13 mouse cellular contexts compared by ENCODE assay signal in the genomic region with DNA sequence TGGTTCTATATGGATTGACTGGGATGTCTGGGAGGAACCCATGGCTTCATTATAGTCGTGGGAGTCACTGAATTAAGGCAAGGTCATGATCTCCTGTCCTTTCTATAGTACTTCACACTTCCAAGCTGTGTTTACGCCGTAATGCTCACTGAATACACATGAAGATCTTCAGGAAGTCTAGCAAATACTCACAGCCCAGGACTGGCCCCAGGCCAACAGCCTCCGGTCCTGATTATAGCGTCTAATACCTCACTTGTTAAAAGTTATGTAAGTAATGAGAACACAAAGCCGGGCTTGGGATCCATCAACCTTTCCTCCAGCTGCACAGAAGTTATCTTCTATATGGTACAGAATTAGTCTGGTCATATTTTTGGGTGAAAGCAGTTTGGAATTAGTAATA.
DNase-seq lines count a peak whose midpoint lies in the region; ATAC-seq and TF ChIP-seq lines count a peak whose summit lies in the region.
"Had no signal": no experiment of that assay in that cellular context is flagged by ENCODE, and none has a peak within 500 bp of the region (broad histone marks: within the 10 kb centered on the region; RNA-seq: fewer than 3 reads in every experiment).

No protein-coding gene starts in this region.

- H3K9me3 ChIP-seq in heart, embryonic 10.5 days, result no peaks in the 10 kb centered on the region
- H3K9me3 ChIP-seq in stomach, postnatal 0 days (ENCODE audit: control insufficient read depth, low read length), result no peaks in the 10 kb centered on the region
- H3K9me3 ChIP-seq: liver, embryonic 12.5 days had no signal

- 54% methylated on average over 6 of the region's 6 CpGs for WGBS in heart, embryonic 10.5 days
- 15% methylated on average over 6 of the region's 6 CpGs for WGBS in stomach, postnatal 0 days

- peak; percentile 41 to 49 for DNase-seq in heart, postnatal 10 days
- no peak for DNase-seq in heart, embryonic 10.5 days (ENCODE audit: low spot score)
- peak; percentile 29 for DNase-seq in urinary bladder, postnatal 14 days (ENCODE audit: low spot score)
- no peak for DNase-seq in urinary bladder, postnatal 4 days (ENCODE audit: low spot score in 2 of 2)
- DNase-seq in kidney, postnatal 36 days, result peak; percentile 73 to 81
- peak; percentile 80 for DNase-seq in stomach, postnatal 0 days (ENCODE audit: low spot score)
- no peak for DNase-seq in left cerebral cortex, adult 2 months (ENCODE audit: extremely low spot score in 1 of 2, low spot score in 2 of 2)
- DNase-seq: layer of hippocampus, postnatal 36 days; thymus, adult 18-20 months had no signal

- no peak for TF ChIP-seq CTCF in stomach, postnatal 0 days (IDR thresholded peaks at IDR 0.05; ENCODE audit: low read depth)
- TF ChIP-seq CTCF in left cerebral cortex, adult 2 months (IDR thresholded peaks at IDR 0.05), result no peak

- no peaks in the 10 kb centered on the region for H3K36me3 ChIP-seq in heart, embryonic 10.5 days
- no peaks in the 10 kb centered on the region for H3K36me3 ChIP-seq in stomach, postnatal 0 days (ENCODE audit: control insufficient read depth, insufficient read depth, low read length)
- H3K36me3 ChIP-seq: liver, embryonic 12.5 days had no signal

- TF ChIP-seq EP300 in stomach, postnatal 0 days (optimal IDR thresholded peaks at IDR 0.05), result no peak

- peaks cover 22% of the 10 kb centered on the region for H3K4me1 ChIP-seq in heart, embryonic 10.5 days
- H3K4me1 ChIP-seq in stomach, postnatal 0 days (replicated peaks; ENCODE audit: control insufficient read depth, insufficient read depth), result no peaks in the 10 kb centered on the region
- H3K4me1 ChIP-seq: liver, embryonic 12.5 days had no signal

- intact Hi-C loops in heart, postnatal 10 days (cut with DNase I), result loop anchor here (5.0 kb wide), 1 partner anchor 42 kb away; no protein-coding TSS in a partner anchor
- intact Hi-C loops in left cerebral cortex, adult 2 months (cut with DNase I), result no loop called here

- no peak overlapping the region for H3K27ac ChIP-seq in heart, embryonic 10.5 days
- H3K27ac ChIP-seq in stomach, postnatal 0 days (replicated peaks), result no peak overlapping the region
- no peak overlapping the region for H3K27ac ChIP-seq in left cerebral cortex, adult 2 months
- H3K27ac ChIP-seq: liver, embryonic 12.5 days had no signal

- H3K27me3 ChIP-seq in heart, embryonic 10.5 days (ENCODE audit: insufficient read depth, poor library complexity, severe bottlenecking), result peaks cover 3% of the 10 kb centered on the region; the same call in 1 of the 2 replicates
- H3K27me3 ChIP-seq in stomach, postnatal 0 days (ENCODE audit: control insufficient read depth, insufficient read depth, low read length), result no peaks in the 10 kb centered on the region
- H3K27me3 ChIP-seq: liver, embryonic 12.5 days had no signal

- ATAC-seq in stomach, postnatal 0 days (ENCODE audit: low FRiP score, low TSS enrichment), result peak; percentile 81
- no peak for ATAC-seq in inflammation-experienced regulatory T-cells, adult 6 months
- ATAC-seq: hindbrain, embryonic 16.5 days; liver, embryonic 12.5 days had no signal

- no peak overlapping the region for H3K4me3 ChIP-seq in heart, embryonic 10.5 days
- no peak overlapping the region for H3K4me3 ChIP-seq in stomach, postnatal 0 days (ENCODE audit: low read depth, low read length)
- H3K4me3 ChIP-seq in left cerebral cortex, adult 2 months, result no peak overlapping the region
- H3K4me3 ChIP-seq: liver, embryonic 12.5 days had no signal

- H3K4me2 ChIP-seq in stomach, postnatal 0 days (replicated peaks; ENCODE audit: low read depth), result no peak overlapping the region
- H3K4me2 ChIP-seq: liver, embryonic 12.5 days; midbrain, embryonic 11.5 days had no signal

- H3K9ac ChIP-seq in stomach, postnatal 0 days (ENCODE audit: low read length), result no peak overlapping the region
- H3K9ac ChIP-seq: liver, embryonic 12.5 days had no signal

Comparison
In these comparisons a context has a peak if more than half of its experiments do, and no peak if none do; other contexts are left out.
1. DNase-seq: peak in heart, postnatal 10 days (2 of 2), urinary bladder, postnatal 14 days (single experiment), kidney, postnatal 36 days (2 of 2) and stomach, postnatal 0 days (single experiment); none in heart, embryonic 10.5 days (single experiment), urinary bladder, postnatal 4 days (0 of 2) and left cerebral cortex, adult 2 months (0 of 2).